Mouse (Mus musculus) heart, embryonic 11.5 days (tissue): ENCODE data around the gene Glb1. TPM values are rescaled to one million over a fixed set of nuclear protein-coding genes. Genes with fewer than 3 reads are reported as not detected.

Experiments
- ATAC-seq: fragments of 200-750 bp; cut with Nextera tagmentation; replicated peaks from 2 replicates; pipeline ENCODE4 v1.8.0; 2017; ENCODE audit warnings: moderate library complexity; ENCODE audit not compliant: insufficient number of reproducible peaks, low FRiP score, low TSS enrichment
- H3K27ac ChIP-seq: fragments of 300-500 bp; sonication (generic); 2 replicates; pipeline ENCODE4 v1.5.1; 2014; ENCODE audit warnings: mild to moderate bottlenecking, low read depth, low read length
- H3K27me3 ChIP-seq: fragments of 300-500 bp; sonication (generic); 2 replicates; pipeline ENCODE4 v1.6.1; 2014; ENCODE audit warnings: mild to moderate bottlenecking, low read length, mixed read lengths; ENCODE audit not compliant: control insufficient read depth, insufficient read depth
- H3K36me3 ChIP-seq: fragments of 300-500 bp; sonication (generic); 2 replicates; pipeline ENCODE4 v1.6.1; 2014; ENCODE audit warnings: mild to moderate bottlenecking, low read length, moderate library complexity, mixed read lengths; ENCODE audit not compliant: control insufficient read depth, insufficient read depth
- H3K4me1 ChIP-seq: fragments of 300-500 bp; sonication (generic); 2 replicates; pipeline ENCODE4 v1.6.1; 2014; ENCODE audit warnings: low read length; ENCODE audit not compliant: control insufficient read depth, insufficient read depth
- H3K4me2 ChIP-seq: fragments of 300-500 bp; sonication (generic); 2 replicates; pipeline ENCODE4 v1.6.1; 2014; ENCODE audit warnings: mild to moderate bottlenecking, moderate library complexity
- H3K4me3 ChIP-seq: fragments of 300-500 bp; sonication (generic); 2 replicates; pipeline ENCODE4 v1.5.1; 2014; ENCODE audit warnings: low read depth, low read length
- H3K9ac ChIP-seq: fragments of 300-500 bp; sonication (generic); 2 replicates; pipeline ENCODE4 v1.6.1; 2014; ENCODE audit warnings: mild to moderate bottlenecking, low read depth, low read length, moderate library complexity
- H3K9me3 ChIP-seq: fragments of 300-500 bp; sonication (generic); replicated peaks from 2 replicates; pipeline ENCODE4 v1.6.1; 2016; ENCODE audit warnings: low read length; ENCODE audit not compliant: control insufficient read depth
- WGBS: fragments of 180-500 bp; shearing (Covaris S2); extraction: QIAGEN DNeasy Blood & Tissue Kit; methylation state at CpG from one replicate; pipeline ENCODE4 v1.1.7; 2014; ENCODE audit not compliant: insufficient replicate concordance; 5-methylcytosine and 5-hydroxymethylcytosine counted together
- polyA plus RNA-seq: library from polyadenylated mRNA; unstranded; fragments of >200 nt; fragmentation: Nextera tagmentation; extraction: Ambion mirVana; gene quantifications from 2 replicates; pipeline ENCODE4 v1.2.1, GENCODE M21; 2014

The Glb1 gene
- polyA plus RNA-seq, 1 experiment from 2014 or later: 39.6 TPM

DNA sequence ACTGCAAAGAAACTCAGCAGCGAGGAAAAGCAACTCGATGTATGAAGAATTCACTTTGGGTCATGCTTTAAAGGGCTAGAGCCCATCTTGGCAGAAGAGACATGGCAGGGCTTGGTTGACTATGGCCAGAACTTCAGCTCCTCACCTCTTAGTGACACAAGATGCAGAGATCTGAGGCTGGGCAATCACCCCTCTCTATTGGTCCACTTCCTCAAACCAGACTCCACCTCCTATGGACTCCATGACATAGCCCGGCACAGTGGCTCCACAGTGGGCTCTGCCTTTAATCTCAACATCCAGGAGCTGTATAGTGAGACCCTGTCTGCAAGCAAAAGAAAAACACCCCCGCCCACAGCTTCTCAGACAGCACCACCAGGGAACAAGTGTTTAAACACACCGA, 83.9 kb downstream of the Glb1 start:
- H3K4me2 ChIP-seq: no peak overlapping the region
- no peak overlapping the region for H3K4me3 ChIP-seq
- H3K36me3 ChIP-seq: no peaks in the 10 kb centered on the region
- 72% methylated on average over 5 of the region's 5 CpGs for WGBS
- H3K9me3 ChIP-seq: no peaks in the 10 kb centered on the region
- no peak overlapping the region for H3K9ac ChIP-seq
- H3K4me1 ChIP-seq: no peaks in the 10 kb centered on the region
- no peaks in the 10 kb centered on the region for H3K27me3 ChIP-seq
- no peak for ATAC-seq
- H3K27ac ChIP-seq: no peak overlapping the region

DNA sequence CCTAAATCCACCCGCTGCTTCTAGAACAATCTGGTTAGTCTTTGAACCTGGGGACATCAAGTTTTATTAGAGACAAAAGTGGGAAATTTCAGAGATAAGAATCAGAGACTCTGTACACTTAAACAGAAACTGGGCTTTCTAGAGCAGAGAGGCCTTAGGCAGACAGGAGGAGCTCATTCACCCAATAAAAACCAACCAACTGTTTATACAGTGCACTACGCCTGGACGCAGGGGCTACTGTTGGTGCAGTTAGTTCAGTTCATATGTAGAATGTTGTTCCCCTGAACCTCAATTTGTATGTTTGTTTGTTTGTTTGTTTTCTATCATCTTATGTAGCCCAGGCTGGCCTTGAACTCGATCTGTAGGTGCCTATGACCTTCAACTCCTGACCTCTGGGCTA, 85.9 kb downstream of the Glb1 start:
- Histone ChIP-seq H3K4me2 (no peak overlapping the region), H3K36me3 (no peaks in the 10 kb centered on the region), H3K9ac (no peak overlapping the region), H3K27me3 (no peaks in the 10 kb centered on the region), H3K9me3 (no peaks in the 10 kb centered on the region), H3K4me3 (no peak overlapping the region), H3K4me1 (no peaks in the 10 kb centered on the region), H3K27ac (no peak overlapping the region)
- no peak for ATAC-seq
- 79% methylated on average over 4 of the region's 4 CpGs for WGBS

DNA sequence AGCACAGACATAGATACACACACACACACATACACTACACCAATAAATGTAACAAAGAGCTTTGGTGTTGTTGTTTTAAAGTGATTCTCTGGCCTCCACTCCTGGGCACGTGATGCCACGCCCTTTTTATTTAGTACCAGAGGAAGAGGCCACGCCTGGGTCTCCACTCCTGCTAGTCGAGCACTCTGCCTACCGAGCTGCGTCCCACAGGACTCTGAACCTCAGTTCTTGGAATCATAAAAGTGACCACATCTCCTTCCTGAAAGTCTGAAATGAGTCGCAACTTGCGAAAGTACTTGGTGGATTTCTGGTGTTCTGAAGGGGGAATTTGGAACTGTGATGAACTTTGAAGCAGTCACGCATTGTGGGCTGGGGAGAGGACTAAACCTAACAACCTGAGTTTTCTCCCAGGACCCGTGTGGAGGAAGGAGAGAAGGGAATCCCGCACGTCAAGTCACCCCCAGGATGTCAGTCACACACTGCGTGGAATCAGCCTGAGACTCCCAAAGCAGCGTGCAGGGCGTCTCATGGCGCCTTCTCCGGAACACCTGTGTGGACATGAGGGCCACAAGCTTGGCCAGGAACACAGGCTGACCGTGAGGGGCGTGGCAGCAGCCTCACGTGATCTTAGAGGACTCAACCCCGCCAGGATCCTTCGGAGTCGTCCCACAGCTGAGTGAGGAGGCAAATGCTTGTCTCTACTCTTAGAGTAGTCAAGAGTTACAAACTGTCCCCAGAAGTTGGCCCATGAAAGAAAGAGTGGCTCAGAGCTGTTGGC, 86.8 kb downstream of the Glb1 start:
- Histone ChIP-seq H3K4me1 (no peaks in the 10 kb centered on the region), H3K27ac (no peak overlapping the region), H3K27me3 (no peaks in the 10 kb centered on the region), H3K4me3 (no peak overlapping the region), H3K36me3 (no peaks in the 10 kb centered on the region), H3K9ac (no peak overlapping the region), H3K4me2 (no peak overlapping the region), H3K9me3 (no peaks in the 10 kb centered on the region)
- WGBS: 78% methylated on average over 23 of the region's 23 CpGs
- ATAC-seq: no peak

DNA sequence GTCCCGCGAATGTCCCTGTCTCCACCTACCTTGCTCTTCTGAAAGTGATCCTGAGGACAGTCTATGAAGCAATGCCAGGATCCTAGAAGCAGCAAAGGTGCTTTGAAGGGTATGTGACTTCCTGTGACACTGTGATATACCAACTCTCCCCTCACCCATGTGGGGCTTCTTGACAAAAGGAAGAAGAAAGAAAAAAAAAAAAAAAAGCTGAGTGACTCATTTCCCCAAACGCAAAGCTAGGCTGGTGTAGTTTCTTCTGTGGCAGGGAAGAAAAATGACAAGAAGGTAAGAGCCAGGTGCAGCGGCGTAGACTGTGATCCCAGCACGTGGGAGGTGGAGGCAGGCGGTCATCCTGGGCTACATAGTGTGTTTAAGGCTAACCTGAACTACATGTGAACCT, 95.6 kb downstream of the Glb1 start:
- H3K9me3 ChIP-seq: no peaks in the 10 kb centered on the region
- no peak overlapping the region for H3K4me2 ChIP-seq
- no peaks in the 10 kb centered on the region for H3K4me1 ChIP-seq
- no peak overlapping the region for H3K9ac ChIP-seq
- no peak for ATAC-seq
- no peak overlapping the region for H3K4me3 ChIP-seq
- no peaks in the 10 kb centered on the region for H3K36me3 ChIP-seq
- no peaks in the 10 kb centered on the region for H3K27me3 ChIP-seq
- no peak overlapping the region for H3K27ac ChIP-seq
- WGBS: 80% methylated on average over 7 of the region's 7 CpGs

DNA sequence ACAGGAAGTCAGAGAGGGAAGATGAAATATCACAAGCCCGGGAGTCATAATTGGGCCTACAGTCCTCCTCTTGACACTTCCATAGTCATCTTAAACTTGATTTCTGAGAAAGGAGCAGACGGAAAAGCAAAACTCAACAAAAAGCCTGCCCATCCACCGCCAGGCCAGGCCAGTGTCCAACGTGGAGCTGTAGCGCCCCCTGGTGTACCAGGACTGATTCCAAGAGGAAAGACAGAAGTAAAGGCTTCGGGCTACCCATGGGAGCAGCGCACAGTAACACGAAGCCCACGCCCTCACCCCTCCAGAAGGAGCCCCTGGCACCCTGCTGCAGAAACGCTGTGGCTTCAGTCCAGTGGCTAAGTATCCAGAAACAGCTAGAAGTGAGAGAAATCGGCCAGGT, 97.3 kb downstream of the Glb1 start:
- no peaks in the 10 kb centered on the region for H3K36me3 ChIP-seq
- H3K9ac ChIP-seq: no peak overlapping the region
- no peak overlapping the region for H3K4me3 ChIP-seq
- H3K27ac ChIP-seq: no peak overlapping the region
- peaks cover 7% of the 10 kb centered on the region for H3K4me1 ChIP-seq
- 7% methylated on average over 11 of the region's 11 CpGs for WGBS
- no peaks in the 10 kb centered on the region for H3K9me3 ChIP-seq
- H3K27me3 ChIP-seq: no peaks in the 10 kb centered on the region
- no peak; the same call in 1 of the 2 replicates for ATAC-seq
- H3K4me2 ChIP-seq: peak overlapping the region; percentile 52

DNA sequence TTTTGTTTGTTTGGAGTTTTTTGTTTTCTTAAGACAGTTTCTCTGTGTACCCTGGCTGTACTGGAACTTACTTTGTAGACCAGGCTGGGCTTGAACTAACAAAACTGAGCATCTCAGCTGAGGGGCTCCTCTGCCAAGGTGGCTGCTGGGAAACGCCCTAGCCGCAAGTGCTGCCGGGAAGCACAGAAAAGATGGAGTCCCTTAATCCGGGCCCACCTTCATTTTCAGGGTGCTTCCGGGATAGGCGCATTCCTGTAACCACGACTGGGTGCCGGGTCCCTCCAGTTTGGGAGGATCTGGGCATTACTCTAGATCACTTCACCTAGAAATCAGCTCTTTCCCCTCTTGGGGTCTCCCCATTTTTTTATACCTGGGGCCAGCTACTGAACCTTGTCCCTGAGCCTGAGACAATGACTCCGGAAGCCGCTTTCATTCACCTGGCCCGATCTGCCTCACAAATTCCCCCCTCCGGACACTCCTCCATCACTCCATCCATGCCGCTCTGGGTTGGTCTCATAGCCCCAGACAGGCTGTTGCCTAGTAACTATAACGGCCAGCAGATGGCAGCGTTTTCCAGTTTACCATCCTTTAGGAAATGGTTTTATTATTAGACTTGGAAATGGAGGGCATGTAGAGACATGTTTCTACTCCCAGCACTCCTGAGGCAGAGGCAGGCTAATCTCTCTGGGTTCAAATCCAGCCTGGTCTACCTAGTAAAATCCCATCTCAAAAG, 99.1 kb downstream of the Glb1 start:
- H3K4me3 ChIP-seq: no peak overlapping the region
- no peak overlapping the region for H3K9ac ChIP-seq
- WGBS: 17% methylated on average over 15 of the region's 15 CpGs
- H3K27ac ChIP-seq: no peak overlapping the region
- ATAC-seq: 0 out of 2 replicates have a peak, but pooled peaks have one; percentile 37
- H3K36me3 ChIP-seq: no peaks in the 10 kb centered on the region
- peaks cover 7% of the 10 kb centered on the region for H3K4me1 ChIP-seq
- H3K27me3 ChIP-seq: no peaks in the 10 kb centered on the region
- no peaks in the 10 kb centered on the region for H3K9me3 ChIP-seq
- no peak overlapping the region for H3K4me2 ChIP-seq

DNA sequence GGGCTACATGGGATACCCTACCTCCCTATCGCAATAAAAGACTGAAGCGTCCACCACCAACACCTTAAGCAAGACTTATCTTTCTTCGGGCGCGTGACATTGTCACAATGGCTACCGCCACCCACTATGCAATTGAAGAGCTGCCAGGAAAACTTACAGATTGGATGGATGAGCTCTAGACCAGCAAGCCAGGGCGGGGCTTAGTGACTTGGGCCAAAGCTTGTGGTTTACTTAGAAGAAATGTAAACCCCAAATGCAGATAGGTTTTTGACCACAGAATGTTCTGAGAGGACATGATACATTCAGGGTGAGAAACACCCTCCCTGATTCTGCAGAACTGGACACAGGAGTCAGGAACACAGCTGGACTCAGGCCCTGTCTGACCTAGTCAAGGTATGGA, 100.2 kb downstream of the Glb1 start:
- no peak for ATAC-seq
- 85% methylated on average over 7 of the region's 7 CpGs for WGBS

DNA sequence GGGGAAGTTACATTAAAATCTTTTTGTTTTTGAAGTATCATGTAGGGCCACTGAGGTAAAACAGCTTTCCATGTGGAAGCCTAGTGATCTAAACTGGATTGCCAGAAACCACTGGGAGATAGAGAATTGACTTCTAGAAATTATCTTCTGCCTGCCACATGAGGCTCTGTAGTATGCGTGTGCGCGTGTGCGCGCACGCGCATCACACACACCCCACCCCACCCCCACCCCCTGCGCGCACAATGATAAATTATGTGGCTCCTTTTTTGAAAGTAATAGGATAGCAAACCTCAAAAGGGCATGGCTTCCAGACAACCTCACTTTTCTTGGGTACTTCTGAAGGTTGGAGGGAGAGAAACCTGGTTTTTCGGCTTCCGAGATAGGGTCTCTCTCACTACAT, 101.0 kb downstream of the Glb1 start:
- H3K4me1 ChIP-seq: peaks cover 7% of the 10 kb centered on the region
- no peak for ATAC-seq
- no peaks in the 10 kb centered on the region for H3K9me3 ChIP-seq
- no peak overlapping the region for H3K27ac ChIP-seq
- H3K4me3 ChIP-seq: no peak overlapping the region
- H3K27me3 ChIP-seq: no peaks in the 10 kb centered on the region
- no peak overlapping the region for H3K9ac ChIP-seq
- H3K4me2 ChIP-seq: no peak overlapping the region
- WGBS: 90% methylated on average over 11 of the region's 11 CpGs
- H3K36me3 ChIP-seq: no peaks in the 10 kb centered on the region

More for the DNA sequence above, 100.2 kb downstream of the Glb1 start:
- no peak overlapping the region for H3K9ac ChIP-seq
- H3K4me1 ChIP-seq: peaks cover 7% of the 10 kb centered on the region
- no peaks in the 10 kb centered on the region for H3K27me3 ChIP-seq
- H3K36me3 ChIP-seq: no peaks in the 10 kb centered on the region
- no peak overlapping the region for H3K27ac ChIP-seq
- H3K9me3 ChIP-seq: no peaks in the 10 kb centered on the region
- no peak overlapping the region for H3K4me2 ChIP-seq
- no peak overlapping the region for H3K4me3 ChIP-seq
